Mouse (Mus musculus) midbrain, postnatal 0 days (tissue): ENCODE data around the gene Ropn1l. TPM values are rescaled to one million over a fixed set of nuclear protein-coding genes. Genes with fewer than 3 reads are reported as not detected.

Experiments
- ATAC-seq: fragments of 200-750 bp; cut with Nextera tagmentation; 2 replicates; pipeline ENCODE4 v1.8.0; 2017; ENCODE audit warnings: moderate number of reproducible peaks, mild to moderate bottlenecking, moderate TSS enrichment, moderate library complexity; ENCODE audit not compliant: low FRiP score
- DNase-seq: peaks from one replicate; pipeline ENCODE4 v3.0.0-alpha.2; 2015; ENCODE audit warnings: low spot score
- H3K27ac ChIP-seq: fragments of 300-500 bp; sonication (generic); 2 replicates; pipeline ENCODE4 v1.5.1; 2014; ENCODE audit warnings: low read depth, mild to moderate bottlenecking, low read length, mixed read lengths
- H3K27me3 ChIP-seq: fragments of 300-500 bp; sonication (generic); 2 replicates; pipeline ENCODE4 v1.6.1; 2014; ENCODE audit warnings: low read length, control low read depth, mixed read lengths; ENCODE audit not compliant: insufficient read depth
- H3K36me3 ChIP-seq: fragments of 300-500 bp; sonication (generic); 2 replicates; pipeline ENCODE4 v1.6.1; 2014; ENCODE audit warnings: low read length, control low read depth, mixed read lengths; ENCODE audit not compliant: insufficient read depth
- H3K4me1 ChIP-seq: fragments of 300-500 bp; sonication (generic); 2 replicates; pipeline ENCODE4 v1.6.1; 2014; ENCODE audit warnings: mild to moderate bottlenecking, control low read depth, antibody characterized with exemption, low read length, mixed read lengths; ENCODE audit not compliant: insufficient read depth
- H3K4me2 ChIP-seq: fragments of 300-500 bp; sonication (generic); 2 replicates; pipeline ENCODE4 v1.6.1; 2014; ENCODE audit warnings: low read depth, mild to moderate bottlenecking, low read length, mixed read lengths; ENCODE audit not compliant: poor library complexity, severe bottlenecking
- H3K4me3 ChIP-seq: fragments of 300-500 bp; sonication (generic); 2 replicates; pipeline ENCODE4 v1.5.1; 2014; ENCODE audit warnings: low read depth, mild to moderate bottlenecking, low read length, moderate library complexity
- H3K9ac ChIP-seq: fragments of 300-500 bp; sonication (generic); replicated peaks from 2 replicates; pipeline ENCODE4 v1.6.1; 2014; ENCODE audit warnings: mild to moderate bottlenecking, low read length, moderate library complexity, mixed read lengths; ENCODE audit not compliant: poor library complexity, severe bottlenecking
- H3K9me3 ChIP-seq: fragments of 300-500 bp; sonication (generic); 2 replicates; pipeline ENCODE4 v1.6.1; 2016; ENCODE audit warnings: low read length, control low read depth
- CTCF ChIP-seq: IDR thresholded peaks from 2 replicates; pipeline ENCODE4 v1.5.1; 2016; ENCODE audit warnings: antibody characterized with exemption, mild to moderate bottlenecking
- WGBS: fragments of 180-500 bp; shearing (Covaris S2); extraction: QIAGEN DNeasy Blood & Tissue Kit; methylation state at CpG from one replicate; pipeline ENCODE4 v1.1.7; 2014; 5-methylcytosine and 5-hydroxymethylcytosine counted together
- polyA plus RNA-seq: library from polyadenylated mRNA; unstranded; fragments of >200 nt; fragmentation: Nextera tagmentation; extraction: Ambion mirVana; gene quantifications from 2 replicates; pipeline ENCODE4 v1.2.1, GENCODE M21; 2015
- total RNA-seq: library from RNA; depleted of rRNA; stranded (reverse); fragments of >200 nt; gene quantifications from 2 replicates; pipeline ENCODE4 v1.2.3, GENCODE M21; 2014

The Ropn1l gene
- total and polyA plus RNA-seq, 2 experiments from 2014 or later = 1.3 to 2.2 TPM

GRCm38 (mm10) chr15:31466295-31466694 is 12.8 kb upstream of the Ropn1l start:
- H3K27ac ChIP-seq = no peak overlapping the region
- no peak overlapping the region for H3K9ac ChIP-seq
- H3K9me3 ChIP-seq = no peaks in the 10 kb centered on the region
- no peaks in the 10 kb centered on the region for H3K27me3 ChIP-seq
- H3K36me3 ChIP-seq = peaks cover 34% of the 10 kb centered on the region
- ATAC-seq (no peak), DNase-seq (no peak)
- WGBS = 91% methylated on average over 5 of the region's 5 CpGs
- no peaks in the 10 kb centered on the region for H3K4me1 ChIP-seq
- no peak overlapping the region for H3K4me2 ChIP-seq
- no peak overlapping the region for H3K4me3 ChIP-seq
- no peak for TF ChIP-seq CTCF

- no peak for DNase-seq
- Histone ChIP-seq H3K27me3 (no peaks in the 10 kb centered on the region), H3K4me2 (no peak overlapping the region), H3K27ac (no peak overlapping the region), H3K9me3 (no peaks in the 10 kb centered on the region), H3K4me3 (no peak overlapping the region), H3K9ac (no peak overlapping the region), H3K36me3 (peaks cover 39% of the 10 kb centered on the region), H3K4me1 (no peaks in the 10 kb centered on the region)
- TF ChIP-seq CTCF = no peak
- ATAC-seq = no peak
- 96% methylated on average over 2 of the region's 2 CpGs for WGBS
Measured at GRCm38 (mm10) chr15:31465806-31466205, 12.3 kb upstream of the Ropn1l start.

GRCm38 (mm10) chr15:31460571-31460970 is 7.0 kb upstream of the Ropn1l start:
- WGBS = 91% methylated on average over 2 of the region's 2 CpGs
- Histone ChIP-seq H3K4me3 (no peak overlapping the region), H3K36me3 (peaks cover 46% of the 10 kb centered on the region), H3K9me3 (no peaks in the 10 kb centered on the region), H3K4me2 (no peak overlapping the region), H3K27me3 (no peaks in the 10 kb centered on the region), H3K27ac (no peak overlapping the region), H3K4me1 (no peaks in the 10 kb centered on the region), H3K9ac (no peak overlapping the region)
- no peak for ATAC-seq
- TF ChIP-seq CTCF = no peak
- DNase-seq = no peak

- no peak for TF ChIP-seq CTCF
- DNase-seq (no peak), ATAC-seq (no peak)
- Histone ChIP-seq H3K4me1 (no peaks in the 10 kb centered on the region), H3K36me3 (peaks cover 38% of the 10 kb centered on the region), H3K4me2 (no peak overlapping the region), H3K9ac (no peak overlapping the region), H3K27me3 (no peaks in the 10 kb centered on the region), H3K4me3 (no peak overlapping the region), H3K27ac (no peak overlapping the region), H3K9me3 (no peaks in the 10 kb centered on the region)
- 86% methylated on average over 7 of the region's 7 CpGs for WGBS
Measured at GRCm38 (mm10) chr15:31458081-31458480, 4.5 kb upstream of the Ropn1l start.

GRCm38 (mm10) chr15:31456381-31456780 is 2.8 kb upstream of the Ropn1l start:
- H3K4me1 ChIP-seq = peaks cover 3% of the 10 kb centered on the region; the same call in 1 of the 2 replicates
- H3K4me3 ChIP-seq = no peak overlapping the region
- H3K27me3 ChIP-seq = no peaks in the 10 kb centered on the region
- no peak overlapping the region for H3K4me2 ChIP-seq
- H3K9ac ChIP-seq = no peak overlapping the region
- 90% methylated on average over 5 of the region's 5 CpGs for WGBS
- H3K36me3 ChIP-seq = peaks cover 27% of the 10 kb centered on the region
- ATAC-seq (no peak), DNase-seq (no peak)
- no peaks in the 10 kb centered on the region for H3K9me3 ChIP-seq
- no peak overlapping the region for H3K27ac ChIP-seq
- no peak for TF ChIP-seq CTCF

GRCm38 (mm10) chr15:31454861-31455295 is 1.3 kb upstream of the Ropn1l start:
- ATAC-seq (no peak), DNase-seq (no peak)
- no peak overlapping the region for H3K9ac ChIP-seq
- 77% methylated on average over 7 of the region's 7 CpGs for WGBS
- H3K27ac ChIP-seq = no peak overlapping the region
- H3K4me1 ChIP-seq = peaks cover 3% of the 10 kb centered on the region; the same call in 1 of the 2 replicates
- no peak for TF ChIP-seq CTCF
- no peak overlapping the region for H3K4me3 ChIP-seq
- H3K27me3 ChIP-seq = no peaks in the 10 kb centered on the region
- peaks cover 14% of the 10 kb centered on the region; the same call in 1 of the 2 replicates for H3K36me3 ChIP-seq
- H3K4me2 ChIP-seq = no peak overlapping the region
- H3K9me3 ChIP-seq = no peaks in the 10 kb centered on the region
